Mouse (Mus musculus) heart, postnatal 0 days (tissue): ENCODE measurements around the gene Rom1. TPM values are rescaled to one million over a fixed set of nuclear protein-coding genes. Genes with fewer than 3 reads are reported as not detected.

Experiments used
- ATAC-seq: fragments of 200-750 bp; cut with Nextera tagmentation; 2 replicates; pipeline ENCODE4 v1.8.0; 2017; ENCODE audit warnings: low read depth, moderate number of reproducible peaks, moderate library complexity; ENCODE audit not compliant: insufficient read depth
- DNase-seq: peaks from one replicate; pipeline ENCODE4 v3.0.0-alpha.2; 2016; ENCODE audit warnings: low spot score
- H3K27ac ChIP-seq: fragments of 300-500 bp; sonication (generic); 2 replicates; pipeline ENCODE4 v1.5.1; 2014; ENCODE audit warnings: low read depth, mild to moderate bottlenecking
- H3K27me3 ChIP-seq: fragments of 300-500 bp; sonication (generic); 2 replicates; pipeline ENCODE4 v1.6.1; 2014; ENCODE audit warnings: low read length, mixed read lengths; ENCODE audit not compliant: control insufficient read depth, insufficient read depth
- H3K36me3 ChIP-seq: fragments of 300-500 bp; sonication (generic); replicated peaks from 2 replicates; pipeline ENCODE4 v1.6.1; 2014; ENCODE audit warnings: low read length, mixed read lengths; ENCODE audit not compliant: control insufficient read depth, insufficient read depth
- H3K4me1 ChIP-seq: fragments of 300-500 bp; sonication (generic); 2 replicates; pipeline ENCODE4 v1.6.1; 2014; ENCODE audit warnings: antibody characterized with exemption; ENCODE audit not compliant: control insufficient read depth, insufficient read depth
- H3K4me2 ChIP-seq: fragments of 300-500 bp; sonication (generic); 2 replicates; pipeline ENCODE4 v1.6.1; 2014; ENCODE audit warnings: low read depth, mild to moderate bottlenecking, low read length, moderate library complexity
- H3K4me3 ChIP-seq: fragments of 300-500 bp; sonication (generic); 2 replicates; pipeline ENCODE4 v1.5.1; 2014; ENCODE audit warnings: low read depth, low read length
- H3K9ac ChIP-seq: fragments of 300-500 bp; sonication (generic); replicated peaks from 2 replicates; pipeline ENCODE4 v1.6.1; 2014; ENCODE audit warnings: low read depth, low read length, mixed read lengths
- H3K9me3 ChIP-seq: fragments of 300-500 bp; sonication (generic); replicated peaks from 2 replicates; pipeline ENCODE4 v1.6.1; 2016; ENCODE audit warnings: low read length; ENCODE audit not compliant: control insufficient read depth
- CTCF ChIP-seq: IDR thresholded peaks from 2 replicates; pipeline ENCODE4 v1.5.1; 2016; ENCODE audit warnings: antibody characterized with exemption, control low read depth, low read depth
- EP300 ChIP-seq: IDR thresholded peaks from 2 replicates; pipeline ENCODE4 v1.6.1; 2016; ENCODE audit warnings: antibody characterized with exemption, low read depth
- WGBS: fragments of 180-500 bp; shearing (Covaris S2); extraction: QIAGEN DNeasy Blood & Tissue Kit; methylation state at CpG from one replicate; pipeline ENCODE4 v1.1.7; 2014; 5-methylcytosine and 5-hydroxymethylcytosine counted together
- polyA plus RNA-seq: library from polyadenylated mRNA; unstranded; fragments of >200 nt; fragmentation: Nextera tagmentation; extraction: Ambion mirVana; gene quantifications from 2 replicates; pipeline ENCODE4 v1.2.1, GENCODE M21; 2015
- total RNA-seq: library from RNA; depleted of rRNA; stranded (reverse); fragments of >200 nt; gene quantifications from 2 replicates; pipeline ENCODE4 v1.2.3, GENCODE M21; 2014; ENCODE audit warnings: low replicate concordance

The Rom1 gene
- total and polyA plus RNA-seq, 2 experiments from 2014 or later, result 3.2 to 10.2 TPM

GRCm38 (mm10) chr19:8967893-8968292 is 38.7 kb upstream of the Rom1 start:
- ATAC-seq, result no peak
- Histone ChIP-seq H3K4me3 (peak overlapping the region; percentile 82), H3K27ac (peak overlapping the region; percentile 82), H3K9ac (peak overlapping the region; percentile 87), H3K36me3 (peaks cover 70% of the 10 kb centered on the region), H3K9me3 (no peaks in the 10 kb centered on the region), H3K27me3 (no peaks in the 10 kb centered on the region), H3K4me1 (peaks cover 15% of the 10 kb centered on the region), H3K4me2 (peak overlapping the region; percentile 94)
- no peak for DNase-seq
- WGBS, result 4% methylated on average over 8 of the region's 9 CpGs
- no peak for TF ChIP-seq EP300
- TF ChIP-seq CTCF, result no peak

- Histone ChIP-seq H3K9ac (peak overlapping the region; percentile 87), H3K27ac (peak overlapping the region; percentile 82), H3K4me3 (peak overlapping the region; percentile 82), H3K4me1 (peaks cover 15% of the 10 kb centered on the region), H3K27me3 (no peaks in the 10 kb centered on the region), H3K9me3 (no peaks in the 10 kb centered on the region), H3K36me3 (peaks cover 70% of the 10 kb centered on the region), H3K4me2 (peak overlapping the region; percentile 94)
- TF ChIP-seq CTCF, result no peak
- no peak for TF ChIP-seq EP300
- ATAC-seq (no peak), DNase-seq (no peak)
- 0% methylated on average over 8 of the region's 8 CpGs for WGBS
Observed at GRCm38 (mm10) chr19:8967373-8967743, 38.2 kb upstream of the Rom1 start.

- Histone ChIP-seq H3K27me3 (no peaks in the 10 kb centered on the region), H3K4me1 (peaks cover 15% of the 10 kb centered on the region), H3K9ac (peak within 1 kb of the TSS; percentile 87), H3K9me3 (no peaks in the 10 kb centered on the region), H3K4me2 (peak within 1 kb of the TSS; percentile 94), H3K36me3 (peaks cover 70% of the 10 kb centered on the region), H3K4me3 (peak within 1 kb of the TSS; percentile 82), H3K27ac (peak within 1 kb of the TSS; percentile 96)
- ATAC-seq (peak; percentile 99), DNase-seq (peak; percentile 100)
- under 1% methylated on average over 52 of the region's 52 CpGs for WGBS
- TF ChIP-seq EP300 (0 out of 2 replicates have a peak, but pooled peaks have one; percentile 79), CTCF (no peak)
Observed at GRCm38 (mm10) chr19:8966590-8967372, 37.6 kb upstream of the Rom1 start, which contains the start of gene Eef1g. TSS of gene Eef1g (plus strand) at chr19:8967041.

- TF ChIP-seq CTCF, result no peak
- TF ChIP-seq EP300, result no peak
- no peak for DNase-seq
- Histone ChIP-seq H3K4me2 (peak overlapping the region; percentile 79), H3K36me3 (peaks cover 70% of the 10 kb centered on the region), H3K4me1 (peaks cover 15% of the 10 kb centered on the region), H3K4me3 (peak overlapping the region; percentile 82), H3K9ac (peak overlapping the region; percentile 79), H3K9me3 (no peaks in the 10 kb centered on the region), H3K27ac (peak overlapping the region; percentile 96), H3K27me3 (no peaks in the 10 kb centered on the region)
- no peak for ATAC-seq
- 23% methylated on average over 5 of the region's 5 CpGs for WGBS
Observed at GRCm38 (mm10) chr19:8966198-8966589, 37.0 kb upstream of the Rom1 start.

GRCm38 (mm10) chr19:8965771-8966170 is 36.6 kb upstream of the Rom1 start:
- TF ChIP-seq CTCF, result no peak
- TF ChIP-seq EP300, result no peak
- Histone ChIP-seq H3K9me3 (no peaks in the 10 kb centered on the region), H3K36me3 (peaks cover 70% of the 10 kb centered on the region), H3K27ac (peak overlapping the region; percentile 96), H3K27me3 (no peaks in the 10 kb centered on the region), H3K4me3 (peak overlapping the region; percentile 82), H3K9ac (peak overlapping the region; percentile 79), H3K4me2 (peak overlapping the region; percentile 79), H3K4me1 (peaks cover 15% of the 10 kb centered on the region)
- 67% methylated on average over 8 of the region's 8 CpGs for WGBS
- DNase-seq (no peak), ATAC-seq (no peak)
